Mouse (Mus musculus) gastrocnemius, postnatal 14 days (tissue): ENCODE measurements around the gene Macrod2. TPM values are rescaled to one million over a fixed set of nuclear protein-coding genes. Genes with fewer than 3 reads are reported as not detected.

Source experiments
- DNase-seq: peaks from one replicate; pipeline ENCODE4 v3.0.0; 2021; ENCODE audit warnings: mixed read lengths
- intact Hi-C: fragments of 180-260 bp; cut with DNase I; formaldehyde crosslinking; loops from one replicate; pipeline ENCODE4 v1.15.1; 2025; ENCODE audit warnings: low total_unique reads
- total RNA-seq, 2 experiments: library from RNA; stranded (reverse); gene quantifications; 2 replicates each; pipeline ENCODE4 v1.2.3; 2021

The Macrod2 gene
- total RNA-seq, 2 experiments from 2014 or later: 12.2 to 15.3 TPM

DNA sequence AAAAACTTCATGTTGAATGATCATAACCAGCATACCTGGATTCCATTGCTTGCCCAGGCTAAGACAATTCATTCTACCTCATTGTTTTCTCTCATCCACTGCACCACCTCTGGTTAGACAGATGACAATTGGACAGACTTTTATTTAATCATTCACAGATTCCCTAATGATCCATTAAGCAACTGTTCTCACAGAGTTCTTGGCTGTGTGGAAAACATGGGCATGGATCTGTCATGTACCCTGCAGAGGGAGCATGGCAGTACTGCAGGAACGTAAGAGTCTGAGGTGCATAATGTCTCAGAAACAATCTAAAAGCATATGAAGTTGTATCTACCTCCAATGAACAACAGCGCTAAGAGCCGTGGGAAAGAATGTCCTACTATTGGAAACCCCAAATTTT, 1110.3 kb downstream of the Macrod2 start:
- intact Hi-C loops: no loop called here
- DNase-seq: no peak

DNA sequence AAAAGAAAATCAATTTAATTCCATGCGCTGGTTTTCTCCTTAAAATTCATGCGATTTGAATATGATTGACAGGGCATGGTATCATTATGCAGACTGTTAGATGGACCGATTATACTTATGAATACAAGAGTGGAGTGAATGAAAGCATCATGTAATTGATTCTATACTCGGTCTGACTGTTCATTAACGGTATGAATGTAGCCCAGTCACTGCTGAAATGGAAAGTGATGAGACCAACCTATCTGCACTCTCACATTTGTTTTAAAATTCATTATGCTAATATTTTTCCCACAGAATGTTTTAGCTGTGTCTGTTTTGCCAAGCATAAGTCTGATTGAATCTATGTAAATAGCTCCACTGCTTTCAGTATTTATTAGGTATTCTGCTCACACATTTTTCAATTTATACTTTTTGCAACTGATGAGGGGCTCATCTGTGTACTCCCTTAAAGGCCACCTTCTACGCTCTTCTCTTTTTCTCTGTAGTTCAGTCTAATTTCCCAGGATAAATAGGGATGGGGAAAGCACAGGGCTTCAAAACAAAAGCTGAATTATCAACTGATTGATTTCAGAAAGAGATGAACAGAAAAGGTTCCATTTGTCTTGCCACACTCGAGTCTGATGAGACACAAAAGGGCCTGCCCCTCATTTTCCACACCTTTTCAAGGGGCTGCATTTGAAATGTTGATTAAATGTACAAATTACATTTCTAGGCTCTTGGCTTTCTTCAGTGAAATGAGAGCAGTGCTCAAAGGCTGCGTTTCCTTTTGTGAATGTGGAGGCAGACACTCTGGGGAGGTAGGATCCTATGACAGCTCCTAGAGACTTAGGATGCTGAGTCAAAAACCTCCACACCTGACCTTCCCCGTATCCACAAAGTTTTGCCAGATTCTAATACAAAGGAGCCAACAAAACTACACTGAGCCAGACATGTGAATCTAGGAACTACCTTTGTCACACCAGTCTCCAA, 1113.1 kb downstream of the Macrod2 start:
- intact Hi-C loops: no loop called here

DNA sequence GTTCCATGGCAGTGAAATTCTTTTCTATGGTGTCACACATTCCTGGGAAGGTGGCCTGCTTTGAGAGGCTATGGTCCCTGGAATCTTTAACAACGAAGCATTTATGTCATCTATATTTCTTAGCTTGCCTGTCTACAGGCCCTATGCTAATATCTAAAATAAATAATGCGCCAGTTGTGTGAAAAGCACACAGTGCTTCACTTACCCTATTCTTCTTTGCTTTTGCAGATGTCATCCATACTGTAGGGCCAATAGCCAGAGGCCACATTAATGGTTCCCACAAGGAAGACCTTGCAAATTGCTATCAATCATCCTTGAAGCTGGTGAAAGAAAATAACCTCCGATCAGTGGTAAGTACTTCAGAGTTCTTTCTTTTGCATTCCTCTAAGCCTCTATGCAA, 1119.9 kb downstream of the Macrod2 start:
- no peak for DNase-seq
- intact Hi-C loops: no loop called here

More for the DNA sequence above, 1113.1 kb downstream of the Macrod2 start:
- no peak for DNase-seq

DNA sequence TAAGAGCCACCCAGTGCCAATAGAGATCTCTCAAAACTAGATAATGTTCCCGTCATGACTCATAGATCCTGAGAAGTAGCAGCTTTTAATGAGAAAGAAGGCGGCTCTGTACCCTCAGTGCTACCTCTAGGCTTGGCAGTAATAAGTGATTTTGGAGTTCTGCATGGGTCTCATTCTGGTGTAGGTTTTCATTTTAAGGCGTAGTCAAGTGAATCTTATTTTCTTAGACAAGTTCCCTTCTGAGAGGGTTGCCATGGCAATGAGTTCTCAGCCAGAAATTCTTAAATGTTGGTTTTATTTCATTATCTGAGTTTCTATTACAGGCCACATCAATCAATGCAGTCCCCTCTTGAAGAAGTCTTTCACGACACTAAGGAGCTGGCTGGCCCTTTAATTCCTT, 1127.0 kb downstream of the Macrod2 start:
- no peak for DNase-seq
- intact Hi-C loops: no loop called here

DNA sequence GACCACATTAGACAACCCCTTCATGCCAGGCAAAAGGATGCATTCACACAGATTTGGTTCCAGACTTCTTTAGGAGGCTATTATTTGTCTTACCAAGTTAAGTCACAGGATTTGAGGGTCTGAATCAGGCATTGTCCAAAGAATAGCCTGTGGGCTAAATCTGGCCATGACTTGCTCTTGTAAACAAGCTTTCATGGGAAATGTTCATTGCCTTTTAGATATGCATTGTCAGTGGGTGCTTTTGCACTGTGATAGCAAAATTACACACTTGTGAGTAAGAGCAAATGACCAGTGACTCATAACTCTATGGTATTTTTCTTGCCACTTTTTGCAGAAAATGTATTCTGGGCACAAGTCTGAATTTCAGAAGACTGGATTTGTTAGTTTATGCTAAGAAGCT, 1150.8 kb downstream of the Macrod2 start:
- no peak for DNase-seq
- intact Hi-C loops: no loop called here

DNA sequence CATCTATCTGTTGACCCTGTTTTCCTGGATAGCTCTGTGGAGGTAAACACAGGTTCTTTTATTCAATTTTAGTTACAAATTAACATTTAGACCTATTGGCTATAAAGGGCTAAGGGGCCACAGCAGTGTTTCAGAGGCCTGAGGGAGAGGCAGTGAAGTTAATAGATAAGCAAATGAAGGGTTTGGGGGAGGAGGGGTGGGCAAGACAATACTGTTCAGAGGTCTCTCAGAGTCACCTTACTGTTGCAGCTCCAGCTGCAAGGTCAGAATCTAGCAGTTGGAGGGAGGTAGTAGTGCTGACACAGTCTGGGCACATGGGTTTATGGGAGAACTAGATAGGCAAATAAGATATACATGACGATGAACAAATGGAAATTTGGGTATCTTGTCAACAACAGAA, 1156.6 kb downstream of the Macrod2 start:
- intact Hi-C loops: no loop called here
- no peak for DNase-seq

DNA sequence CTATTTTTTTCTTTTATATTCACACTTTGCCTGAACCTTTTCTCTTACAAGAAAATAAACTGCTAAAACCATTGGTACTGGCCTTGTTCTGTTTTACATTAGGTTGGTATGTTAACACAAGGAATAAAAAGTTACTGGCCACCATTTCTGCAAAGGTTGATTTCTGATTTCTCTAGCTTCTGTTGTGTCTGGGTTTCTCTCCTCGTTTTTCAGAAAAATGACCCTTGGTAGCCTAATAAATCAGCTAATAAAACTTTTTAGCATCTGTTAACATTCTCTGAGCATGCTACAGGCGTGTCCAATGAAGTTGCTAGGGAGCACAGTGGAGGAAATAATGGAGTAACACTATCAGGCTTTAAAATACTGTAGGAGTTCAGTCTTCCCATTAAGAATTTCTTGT, 1161.6 kb downstream of the Macrod2 start:
- intact Hi-C loops: no loop called here
- no peak for DNase-seq

DNA sequence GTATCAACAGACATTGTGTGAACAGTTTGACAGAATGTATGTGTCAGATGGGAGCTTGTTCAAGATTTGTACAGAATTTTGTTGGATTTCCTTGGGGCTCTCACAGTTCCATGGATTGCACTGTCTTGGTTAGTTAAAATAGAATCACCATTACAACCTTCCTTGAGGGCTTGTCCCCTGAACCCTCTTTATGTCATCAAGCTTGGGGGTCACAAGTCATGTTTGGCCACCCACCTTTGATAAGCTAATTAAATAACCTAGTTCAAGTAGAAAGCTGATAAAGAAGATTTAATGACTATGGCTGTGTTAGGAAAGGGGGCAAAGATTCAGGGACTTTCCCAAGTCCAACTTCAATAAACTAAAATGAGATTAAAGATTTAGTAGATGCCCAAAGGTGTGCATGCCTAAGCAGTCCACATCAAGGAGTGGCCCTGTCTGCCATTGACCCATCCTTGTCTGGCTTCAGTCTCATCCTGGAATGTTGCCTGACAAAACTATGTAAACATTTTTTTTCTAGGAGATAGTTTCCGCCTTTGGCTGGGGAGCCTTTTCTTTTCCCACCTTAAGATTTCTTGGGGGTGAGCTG, 1163.2 kb downstream of the Macrod2 start:
- no peak for DNase-seq
- intact Hi-C loops: no loop called here

DNA sequence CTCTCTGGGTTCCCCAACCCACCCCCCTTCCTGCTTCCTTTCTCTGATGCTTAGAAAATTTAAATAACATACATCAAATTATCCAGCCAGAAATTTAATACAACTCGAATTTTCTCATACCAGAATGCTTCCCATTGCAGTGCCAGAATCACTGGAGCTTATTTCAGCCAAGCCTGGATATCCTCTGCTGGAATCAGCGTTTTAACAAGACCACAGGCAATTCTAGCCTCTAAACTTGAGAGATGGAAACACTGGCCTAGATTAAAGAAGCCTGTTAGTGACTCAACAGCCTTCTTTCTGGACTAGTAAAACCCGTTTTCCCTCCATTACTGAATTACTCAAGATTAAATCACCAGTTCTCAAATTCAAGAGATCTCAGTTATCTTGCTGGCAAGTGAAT, 1170.9 kb downstream of the Macrod2 start:
- no peak for DNase-seq
- intact Hi-C loops: no loop called here

DNA sequence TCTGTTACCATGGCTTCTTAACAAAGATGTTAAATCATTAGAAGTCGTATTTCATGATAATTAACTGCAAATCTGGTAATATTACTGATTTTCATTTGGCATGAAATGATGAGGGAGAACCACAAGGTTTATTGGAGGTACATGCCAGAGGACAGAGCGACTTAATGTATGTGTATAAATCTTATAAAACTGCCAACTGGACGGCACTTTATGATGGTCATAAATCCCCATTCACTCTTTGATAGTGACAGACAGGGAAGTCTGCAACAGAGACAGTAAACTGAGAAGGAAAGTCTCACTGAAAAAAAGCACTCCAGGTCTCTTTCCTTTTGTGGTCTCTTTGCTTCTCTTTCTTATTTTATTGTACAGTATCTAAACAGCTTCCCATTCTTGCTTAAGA, 1176.3 kb downstream of the Macrod2 start:
- no peak for DNase-seq
- intact Hi-C loops: no loop called here

DNA sequence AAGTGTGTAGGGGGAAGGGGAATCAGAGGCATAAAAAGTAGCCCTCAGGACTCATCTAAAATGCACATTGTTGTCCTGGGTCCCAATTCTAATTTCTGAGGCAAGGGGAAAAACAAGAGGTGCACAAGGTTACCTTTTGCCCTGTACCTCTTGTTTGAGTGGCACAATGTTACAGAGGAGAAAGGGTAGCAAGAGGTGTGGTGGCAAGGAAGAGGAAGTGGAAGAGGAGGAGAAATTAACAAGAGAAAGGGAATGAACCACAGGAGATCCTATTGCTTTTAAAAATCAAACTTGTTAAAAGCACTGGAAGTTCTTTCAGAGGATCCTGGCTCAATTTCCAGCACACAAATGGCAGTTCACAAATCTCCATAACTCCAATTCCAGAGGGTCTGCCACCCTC, 1183.1 kb downstream of the Macrod2 start:
- intact Hi-C loops: no loop called here
- DNase-seq: no peak

DNA sequence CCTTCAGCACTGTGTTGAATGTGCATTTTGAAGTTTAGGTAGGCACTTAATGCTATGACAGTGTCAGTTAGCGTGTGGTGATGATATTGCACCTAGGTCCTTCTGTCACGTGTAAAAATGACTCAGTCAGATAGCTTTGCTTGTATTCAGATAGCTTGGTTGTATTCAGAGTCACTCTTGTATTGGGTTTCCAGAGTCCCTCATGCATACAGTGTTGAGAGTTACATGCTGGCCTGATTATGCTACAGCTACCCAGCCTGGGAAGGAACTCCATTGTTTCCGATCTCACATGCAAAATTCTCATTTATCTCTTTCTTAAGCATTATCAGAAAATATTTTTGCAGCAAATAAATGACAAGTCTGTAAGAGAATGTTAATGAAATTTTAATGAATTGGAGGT, 1187.3 kb downstream of the Macrod2 start:
- DNase-seq: no peak
- intact Hi-C loops: no loop called here

DNA sequence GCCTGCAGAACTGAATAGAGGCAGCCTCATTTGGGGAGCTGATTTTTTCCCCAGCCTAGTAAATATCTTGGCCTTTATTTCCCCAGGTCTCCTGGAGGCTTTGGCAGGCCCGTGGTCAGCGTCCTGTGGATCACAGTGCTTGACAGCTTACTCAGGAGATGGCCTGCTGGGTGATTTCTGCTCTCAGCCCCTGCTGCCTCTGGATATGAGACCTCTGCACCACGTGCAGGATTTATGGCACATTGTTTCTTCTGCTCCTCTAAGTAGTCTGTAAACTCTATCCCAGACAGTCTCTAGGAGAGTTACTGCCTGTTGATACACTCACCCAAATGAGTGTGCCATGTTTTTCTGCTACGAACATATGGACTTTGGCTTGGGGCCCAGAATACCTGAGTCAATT, 1187.8 kb downstream of the Macrod2 start:
- DNase-seq: no peak
- intact Hi-C loops: no loop called here

DNA sequence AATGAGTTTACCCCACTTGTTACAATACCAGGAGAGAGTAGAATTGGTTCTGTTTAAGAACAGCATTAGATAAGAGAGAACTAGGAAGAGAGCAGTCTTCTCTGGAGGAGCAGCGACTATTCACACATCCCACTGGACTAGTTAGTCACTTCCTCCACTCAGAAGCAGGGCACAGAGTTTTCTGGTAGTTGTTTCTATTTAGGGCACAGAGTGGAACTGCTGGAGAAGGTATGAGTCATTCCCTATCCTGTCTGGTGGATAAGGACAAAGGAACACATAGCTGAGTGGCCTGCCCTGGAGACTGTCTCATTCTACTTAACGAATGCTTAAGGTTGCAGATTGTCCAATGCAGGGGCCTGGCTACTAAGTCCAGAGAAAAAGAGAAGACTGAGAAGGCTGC, 1192.2 kb downstream of the Macrod2 start:
- no peak for DNase-seq
- intact Hi-C loops: no loop called here

DNA sequence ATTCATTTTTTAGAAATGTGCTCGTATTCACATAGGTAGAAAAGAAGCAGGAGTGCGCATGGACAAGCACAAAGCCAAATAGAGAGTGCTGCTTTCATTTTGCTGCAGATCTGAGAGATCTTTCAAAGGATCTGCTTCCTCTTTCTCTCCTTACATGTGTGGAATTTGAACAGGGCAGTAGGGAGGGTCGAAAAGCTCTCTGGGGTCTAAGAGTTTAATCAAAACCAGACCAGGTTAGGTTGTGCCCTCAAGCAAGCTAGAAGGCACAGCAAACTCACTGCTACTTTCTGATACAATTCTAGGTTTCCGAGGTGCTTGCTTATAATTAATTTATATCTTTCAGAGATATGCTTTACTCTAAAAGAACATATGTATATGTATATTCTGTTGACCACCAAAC, 1196.2 kb downstream of the Macrod2 start:
- intact Hi-C loops: no loop called here
- DNase-seq: no peak

DNA sequence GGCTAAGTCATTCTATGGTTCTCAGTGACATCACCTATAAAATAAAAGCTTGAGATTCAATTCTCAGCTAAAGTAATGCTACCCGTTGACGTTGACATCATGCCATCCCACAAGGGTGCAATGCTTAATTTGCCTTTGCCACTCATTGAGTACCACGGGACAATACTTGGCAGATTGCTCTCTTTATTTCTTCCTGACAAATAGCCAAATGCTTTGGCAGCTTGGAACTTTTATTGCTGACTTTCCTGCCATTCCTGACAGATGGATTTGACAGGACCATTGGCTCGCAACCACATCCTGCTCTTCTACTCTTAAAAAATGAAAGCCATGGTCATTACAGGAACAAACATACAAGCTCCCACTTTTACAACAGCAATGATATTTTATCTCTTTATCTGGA, 1199.7 kb downstream of the Macrod2 start:
- intact Hi-C loops: no loop called here
- no peak for DNase-seq

DNA sequence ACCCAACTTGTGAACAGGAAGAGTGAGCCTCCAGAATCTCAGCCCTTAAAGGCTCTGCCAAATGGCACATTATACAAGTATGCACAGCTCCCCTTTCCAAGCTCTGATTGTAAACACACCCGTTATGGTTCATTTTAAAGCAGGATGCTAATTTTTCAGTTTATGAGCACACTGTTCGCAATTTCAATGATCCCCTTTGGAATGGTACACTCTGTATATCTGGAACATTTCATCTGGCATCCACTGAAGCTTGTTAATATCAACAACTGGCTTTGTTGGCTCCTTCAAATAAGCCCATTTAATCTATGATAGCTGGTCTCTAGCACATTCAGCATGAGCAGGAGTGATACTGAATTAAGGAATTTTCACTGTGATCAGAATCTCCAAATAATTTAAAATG, 1222.6 kb downstream of the Macrod2 start:
- intact Hi-C loops: no loop called here

DNA sequence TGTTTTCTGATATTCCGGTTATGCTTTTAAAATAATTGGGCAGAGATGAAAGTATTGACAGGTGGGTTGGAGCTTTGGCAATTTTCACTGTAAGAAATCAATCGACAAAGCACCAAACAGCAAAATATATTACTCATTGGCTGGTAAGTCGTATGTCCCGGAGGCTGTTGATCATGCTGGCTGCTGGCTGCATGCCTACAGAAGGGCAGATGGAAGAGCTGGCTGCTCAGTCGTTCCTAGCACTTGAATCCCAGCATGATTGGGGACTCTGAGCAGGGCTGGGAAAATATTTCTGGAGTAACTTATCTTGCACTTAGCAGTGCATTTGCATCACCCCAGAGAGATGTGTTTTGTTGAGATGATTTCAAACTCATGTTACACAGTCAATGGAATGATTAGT, 1223.1 kb downstream of the Macrod2 start:
- intact Hi-C loops: no loop called here
- no peak for DNase-seq

More for the DNA sequence above, 1222.6 kb downstream of the Macrod2 start:
- DNase-seq: no peak

DNA sequence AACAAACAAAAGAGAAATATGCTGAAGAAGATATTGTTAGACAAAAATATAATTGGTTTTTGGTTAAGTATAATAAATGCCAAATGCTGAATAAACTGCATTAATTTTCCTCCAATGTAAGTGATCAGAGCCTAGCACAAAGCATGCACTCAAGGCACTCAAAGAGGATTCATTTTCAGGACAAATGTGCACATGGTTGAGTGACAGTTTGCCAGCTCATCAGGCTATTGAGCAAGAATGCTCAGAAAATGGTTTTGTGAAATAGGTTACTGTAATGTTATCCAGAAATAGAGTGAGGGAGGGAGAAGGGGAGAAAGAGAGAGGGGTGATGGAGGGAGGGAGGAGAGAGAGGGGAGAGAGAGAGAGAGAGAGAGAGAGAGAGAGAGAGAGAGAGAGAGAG, 1268.9 kb downstream of the Macrod2 start:
- DNase-seq: no peak
- intact Hi-C loops: no loop called here

DNA sequence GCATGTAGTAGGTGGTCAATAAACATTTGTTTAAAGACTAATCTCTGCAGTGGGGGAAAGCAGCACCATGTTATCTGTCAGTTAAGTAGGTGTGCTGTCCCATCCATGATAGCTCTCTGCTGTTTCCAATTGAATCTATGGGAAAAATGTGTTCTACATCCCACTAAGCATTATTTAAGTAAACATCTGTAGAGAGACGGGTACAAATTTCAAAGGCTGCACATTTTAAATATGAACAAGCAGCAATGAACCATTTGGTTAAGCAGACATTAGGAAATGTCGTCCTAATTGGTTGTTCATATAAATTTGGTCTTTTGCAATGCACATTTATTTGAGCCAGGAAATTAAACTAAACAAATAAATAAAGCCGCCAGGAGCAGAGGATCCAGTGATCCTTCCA, 1277.7 kb downstream of the Macrod2 start:
- intact Hi-C loops: no loop called here

DNA sequence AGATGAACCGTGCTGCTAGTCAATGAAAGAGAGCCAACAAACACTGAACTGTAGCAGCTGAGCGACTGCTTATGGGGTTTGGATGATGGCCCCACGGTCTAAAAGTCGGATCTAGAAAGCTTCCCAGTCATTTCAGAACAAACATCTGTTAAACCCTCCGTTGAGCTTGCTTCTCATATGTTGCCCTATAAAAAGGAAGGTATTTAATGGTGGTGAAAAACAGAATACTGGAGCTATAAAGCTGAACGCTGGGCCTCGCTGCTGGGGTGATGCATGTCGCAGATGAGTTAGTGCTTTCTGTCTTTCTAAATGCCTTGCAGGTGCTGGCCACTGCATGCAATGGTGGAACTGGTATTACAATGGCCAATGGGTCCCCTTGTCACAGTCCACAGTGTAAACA, 1278.3 kb downstream of the Macrod2 start:
- DNase-seq: no peak
- intact Hi-C loops: no loop called here

More for the DNA sequence above, 1277.7 kb downstream of the Macrod2 start:
- no peak for DNase-seq
